In genomic region chr8:103096496-103097092, GRCm38 (mm10) we compare ENCODE assay signal across 13 mouse cellular contexts.
"Had no signal": no experiment of that assay in that cellular context is flagged by ENCODE, and none has a peak within 500 bp of the region (broad histone marks: within the 10 kb centered on the region; RNA-seq: fewer than 3 reads in every experiment).

No protein-coding gene starts in this region.

- H3K9me3 ChIP-seq: intestine, embryonic 15.5 days; liver, embryonic 13.5 days; megakaryocyte, embryonic 14.5 days; midbrain, embryonic 15.5 days; neural tube, embryonic 12.5 days had no signal

- DNase-seq: liver; liver, embryonic 13.5 days; liver, postnatal 0 days; thymus, postnatal 4 days had no signal

- H3K27ac ChIP-seq: hindbrain, embryonic 14.5 days; intestine, embryonic 15.5 days; left cerebral cortex, adult 2 months; liver, embryonic 13.5 days; macrophage; midbrain, embryonic 15.5 days; neural tube, embryonic 12.5 days; stomach, postnatal 0 days had no signal

- H3K27me3 ChIP-seq: intestine, embryonic 15.5 days; liver, embryonic 13.5 days; megakaryocyte, embryonic 14.5 days; midbrain, embryonic 15.5 days; neural tube, embryonic 12.5 days had no signal

- H3K9ac ChIP-seq: hindbrain, embryonic 14.5 days; intestine, embryonic 15.5 days; liver, embryonic 13.5 days; liver, postnatal 0 days; midbrain, embryonic 15.5 days; neural tube, embryonic 12.5 days had no signal

- H3K4me2 ChIP-seq: hindbrain, embryonic 14.5 days; intestine, embryonic 15.5 days; liver, embryonic 13.5 days; midbrain, embryonic 11.5 days; midbrain, embryonic 15.5 days; neural tube, embryonic 12.5 days had no signal

- H3K4me3 ChIP-seq: intestine, embryonic 15.5 days; left cerebral cortex, adult 2 months; liver, embryonic 13.5 days; megakaryocyte, embryonic 14.5 days; midbrain, embryonic 15.5 days; neural tube, embryonic 12.5 days had no signal

- ATAC-seq: intestine, embryonic 15.5 days; liver, postnatal 0 days; midbrain, embryonic 15.5 days had no signal

- H3K4me1 ChIP-seq: intestine, embryonic 15.5 days; liver, embryonic 13.5 days; megakaryocyte, embryonic 14.5 days; midbrain, embryonic 15.5 days; neural tube, embryonic 12.5 days had no signal

- H3K36me3 ChIP-seq: intestine, embryonic 15.5 days; liver, embryonic 13.5 days; midbrain, embryonic 15.5 days; neural tube, embryonic 12.5 days had no signal
